Mouse (Mus musculus) yolk sac, embryonic 10.5 days (tissue): ENCODE results near the gene Nav3.
A peak's percentile ranks its signal among the peaks of the same experiment; 100 is the strongest.

Source experiments
- DNase-seq: peaks from one replicate; pipeline ENCODE4 v3.0.0-alpha.2; 2017; ENCODE audit warnings: low spot score

Gene Nav3

DNA sequence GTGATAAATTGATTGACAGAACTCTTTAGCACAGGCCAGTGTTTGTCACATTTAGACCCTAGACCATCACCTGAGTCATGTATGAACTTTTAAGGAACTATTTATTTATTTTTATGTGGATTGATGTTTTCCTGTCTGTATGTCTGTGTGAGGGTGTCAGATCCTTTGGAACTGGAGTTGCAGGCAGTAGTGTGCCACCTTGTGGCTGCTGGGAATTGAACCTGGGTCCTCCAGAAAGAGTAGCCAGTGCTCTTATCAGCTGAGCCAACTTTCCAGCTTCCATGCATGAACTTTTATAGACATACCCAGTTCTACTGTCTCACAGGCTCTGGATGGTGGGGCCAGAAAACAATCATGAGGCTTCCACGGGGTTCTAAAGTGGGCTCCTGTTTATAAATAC lies 536.5 kb downstream of the Nav3 start:
- no peak for DNase-seq

DNA sequence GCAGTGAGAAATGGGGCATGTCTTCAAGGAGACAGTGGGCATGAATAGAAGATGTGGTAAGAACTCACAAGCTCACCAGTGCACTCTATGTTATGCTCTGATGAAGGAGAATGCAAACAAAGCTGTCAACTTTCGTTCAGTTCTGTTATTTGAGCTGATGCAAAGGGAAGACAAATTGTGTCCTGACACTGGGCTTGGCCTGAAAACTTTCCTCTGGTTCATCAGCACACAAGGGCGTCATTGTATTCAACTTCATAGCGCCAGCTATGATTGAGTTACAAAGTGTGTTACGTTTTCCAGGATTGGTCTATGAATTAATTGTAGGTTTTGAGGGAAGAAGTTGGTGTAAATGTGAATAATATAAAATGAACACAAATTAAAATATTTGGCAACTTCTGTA lies 548.8 kb downstream of the Nav3 start:
- no peak for DNase-seq

DNA sequence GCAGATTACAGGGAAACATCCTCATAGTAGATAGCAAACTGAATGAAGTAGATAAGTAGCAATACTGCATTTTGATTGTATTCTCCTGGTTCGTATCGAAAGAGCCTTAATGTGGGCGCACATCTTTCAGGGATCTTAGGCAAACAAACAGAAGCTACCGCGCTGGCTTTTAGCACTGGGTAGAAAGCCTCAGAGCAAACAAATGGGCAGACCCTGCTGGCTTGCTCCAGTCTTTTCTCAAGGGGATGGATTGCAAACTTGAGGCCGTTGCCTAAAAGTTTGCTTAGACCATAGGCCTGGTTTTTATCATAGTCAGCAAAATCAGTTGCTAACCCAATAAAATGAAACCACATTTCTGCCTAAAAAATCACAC lies 549.6 kb downstream of the Nav3 start:
- no peak for DNase-seq

GRCm38 (mm10) chr10:109905649-109906412 lies 550.2 kb downstream of the Nav3 start:
- no peak for DNase-seq

GRCm38 (mm10) chr10:109904841-109905240 lies 551.2 kb downstream of the Nav3 start:
- no peak for DNase-seq

- no peak for DNase-seq
Observed at GRCm38 (mm10) chr10:109903701-109904555, 552.1 kb downstream of the Nav3 start.

DNA sequence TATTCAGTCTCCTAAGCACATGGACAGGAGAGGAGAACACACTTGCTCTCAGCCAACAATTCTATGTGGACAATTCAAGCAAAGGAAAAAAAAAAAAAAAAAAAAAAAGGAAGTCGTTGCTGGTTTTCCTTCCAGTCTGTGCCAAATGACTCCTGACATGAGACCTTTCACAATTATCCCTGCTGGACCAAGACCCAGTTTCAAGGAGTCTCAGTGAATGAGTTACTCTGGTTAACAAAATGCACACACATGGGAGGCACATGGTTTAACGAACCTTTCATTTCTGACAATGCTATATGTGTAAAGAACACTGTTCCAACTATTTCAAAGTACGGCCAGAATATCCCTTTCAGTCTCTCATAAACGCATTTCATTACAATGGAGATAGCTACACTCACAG lies 552.8 kb downstream of the Nav3 start:
- DNase-seq = no peak

- no peak for DNase-seq
Observed at GRCm38 (mm10) chr10:109889171-109889475, 566.9 kb downstream of the Nav3 start.

- DNase-seq = no peak
Observed at GRCm38 (mm10) chr10:109888355-109889170, 567.4 kb downstream of the Nav3 start.

DNA sequence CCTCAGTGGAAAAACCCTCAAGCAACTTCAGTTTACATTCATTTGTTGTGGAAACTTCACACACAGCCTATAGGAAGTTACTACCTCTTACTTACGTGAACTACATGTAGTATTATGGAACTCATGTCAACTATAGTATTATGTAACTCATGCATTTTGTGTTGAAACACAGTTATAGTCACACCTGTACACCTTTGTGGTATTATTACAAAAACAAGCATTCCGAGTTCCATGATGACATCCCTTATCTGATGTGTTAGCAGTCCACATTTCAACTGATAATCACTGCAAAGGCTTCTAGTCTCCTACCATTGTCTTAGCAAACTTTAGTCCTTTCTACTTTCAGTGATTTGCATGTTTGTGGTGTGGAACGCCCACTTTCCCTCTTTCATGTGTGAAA lies 568.8 kb downstream of the Nav3 start:
- DNase-seq = no peak

DNA sequence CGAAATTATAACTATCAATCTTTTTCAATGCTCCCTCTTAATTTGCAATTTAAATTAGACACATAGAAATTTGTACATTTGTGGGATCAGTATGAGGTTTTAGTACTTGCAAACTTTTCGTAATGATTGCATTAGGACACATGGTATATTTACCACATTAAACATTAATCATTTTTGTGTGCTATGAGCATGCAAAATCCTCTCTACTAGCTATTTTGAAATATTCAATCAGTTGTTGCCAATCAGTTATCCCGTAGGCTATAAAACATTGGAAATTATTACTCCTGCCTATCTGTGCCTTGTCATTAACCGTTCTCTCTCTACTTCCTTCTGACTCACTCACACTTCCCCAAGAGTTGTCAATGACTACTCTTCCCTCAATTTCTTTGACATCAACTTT lies 579.9 kb downstream of the Nav3 start:
- no peak for DNase-seq

- DNase-seq = no peak
Observed at GRCm38 (mm10) chr10:109875312-109875830, 580.6 kb downstream of the Nav3 start.

- DNase-seq = no peak
Observed at GRCm38 (mm10) chr10:109874652-109875311, 581.2 kb downstream of the Nav3 start.

GRCm38 (mm10) chr10:109866063-109866462 lies 589.9 kb downstream of the Nav3 start:
- DNase-seq = no peak

GRCm38 (mm10) chr10:109865391-109865790 lies 590.6 kb downstream of the Nav3 start:
- DNase-seq = no peak

DNA sequence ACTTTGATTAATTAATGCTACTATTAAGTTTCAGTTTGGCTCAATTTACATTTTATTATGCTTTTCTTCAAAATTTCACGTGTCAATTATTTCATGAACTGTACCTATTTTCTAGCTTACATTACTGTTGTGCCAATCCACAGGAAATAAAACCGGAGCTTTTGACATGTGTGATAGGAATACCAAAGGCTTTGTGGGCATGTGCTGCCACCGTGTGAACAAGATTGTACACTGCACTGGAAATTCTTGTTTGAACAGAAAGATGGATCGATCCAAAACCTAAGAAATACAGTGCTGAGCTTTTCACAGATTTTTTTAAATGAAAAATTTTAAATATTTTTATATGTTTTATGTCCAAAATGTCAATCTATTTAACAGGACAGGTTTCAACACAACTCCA lies 591.3 kb downstream of the Nav3 start:
- DNase-seq = no peak

GRCm38 (mm10) chr10:109861275-109861674 lies 594.7 kb downstream of the Nav3 start:
- DNase-seq = no peak

- no peak for DNase-seq
Observed at GRCm38 (mm10) chr10:109858568-109858967, 597.4 kb downstream of the Nav3 start.

DNA sequence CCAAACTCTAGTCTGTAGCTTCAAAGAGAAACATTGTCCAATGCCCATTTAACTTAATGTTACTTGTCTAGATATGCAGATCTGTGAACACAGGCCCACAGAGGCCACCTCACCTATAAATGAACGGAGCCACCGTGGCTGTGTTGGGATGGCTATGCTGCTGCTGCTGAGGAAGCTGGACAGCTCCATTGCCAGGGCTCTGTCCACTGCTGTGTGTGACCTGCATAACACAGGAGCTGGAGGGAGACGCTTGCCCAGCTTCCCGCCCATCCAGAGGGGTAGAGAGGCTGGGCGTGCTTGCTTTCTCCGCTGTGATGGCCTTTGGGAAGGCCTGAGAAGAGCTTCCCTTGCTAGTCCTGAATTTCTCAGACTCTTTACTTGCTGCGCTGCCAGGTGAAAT lies 603.6 kb downstream of the Nav3 start:
- DNase-seq = peak; percentile 11

DNA sequence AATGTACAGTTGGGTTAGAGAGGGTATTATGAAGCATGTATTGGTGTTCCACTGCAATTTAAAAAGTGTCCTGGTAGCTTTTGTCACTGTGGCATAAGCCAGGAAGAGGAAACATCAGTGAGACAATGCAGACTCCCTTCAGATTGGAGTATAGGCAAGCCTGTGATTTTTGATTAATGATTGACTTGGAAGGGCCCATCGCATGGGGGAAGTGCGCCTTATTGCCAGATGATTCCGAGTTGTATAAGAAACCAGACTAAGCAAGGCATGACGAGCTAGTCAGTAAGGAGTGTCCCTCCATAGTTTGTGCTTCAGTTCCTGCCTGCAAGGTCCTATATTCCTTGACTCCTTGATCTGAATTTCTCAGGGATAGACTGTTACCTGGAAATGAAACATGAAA lies 608.4 kb downstream of the Nav3 start:
- DNase-seq = no peak

GRCm38 (mm10) chr10:109843661-109844060 lies 612.3 kb downstream of the Nav3 start:
- no peak for DNase-seq

GRCm38 (mm10) chr10:109832768-109833291 lies 623.2 kb downstream of the Nav3 start:
- no peak for DNase-seq
